Mouse (Mus musculus): Measurements from ENCODE around the gene Hnrnpd. TPM values are rescaled to one million over a fixed set of nuclear protein-coding genes. Genes with fewer than 3 reads are reported as not detected.

Gene Hnrnpd
- polyA plus RNA-seq, 2 experiments: 64.4 to 157 TPM

GRCm38 (mm10) chr5:99983452-99984061, 4.8 kb upstream of the Hnrnpd start:
- WGBS (ENCODE audit: insufficient replicate concordance): 55% methylated on average over 9 of the region's 9 CpGs
- DNase-seq (ENCODE audit: low read depth in 3 of 3, low spot score in 3 of 3) (no peak), ATAC-seq (ENCODE audit: insufficient read depth) (no peak)
- no peaks in the 10 kb centered on the region for H3K9me3 ChIP-seq (ENCODE audit: control insufficient read depth, low read length)
- no peaks in the 10 kb centered on the region for H3K36me3 ChIP-seq (replicated peaks; ENCODE audit: control insufficient read depth, insufficient read depth, low read depth)
- no peak overlapping the region for H3K4me3 ChIP-seq (ENCODE audit: insufficient read depth in 1 of 2, low read depth in 2 of 2, low read length in 2 of 2)
- 0 out of 2 replicates have a peak overlapping the region, but pooled peaks have one; percentile 8 for H3K4me2 ChIP-seq (ENCODE audit: low read depth)
- no peak overlapping the region for H3K27ac ChIP-seq
- H3K4me1 ChIP-seq (replicated peaks; ENCODE audit: control insufficient read depth in 2 of 2, insufficient read depth in 2 of 2, low read length in 1 of 2): peaks cover 8 to 9% of the 10 kb centered on the region in 2 experiments
- no peaks in the 10 kb centered on the region for H3K27me3 ChIP-seq (ENCODE audit: control insufficient read depth, insufficient read depth, low read length)
- TF ChIP-seq EP300 (IDR thresholded peaks at IDR 0.05; ENCODE audit: low read depth): no peak
- TF ChIP-seq CTCF (IDR thresholded peaks at IDR 0.05; ENCODE audit: low read depth): no peak
- H3K9ac ChIP-seq (replicated peaks): no peak overlapping the region

- Histone ChIP-seq H3K27me3 (ENCODE audit: control insufficient read depth, insufficient read depth, low read length) (no peaks in the 10 kb centered on the region), H3K9me3 (ENCODE audit: control insufficient read depth, low read length) (no peaks in the 10 kb centered on the region), H3K4me2 (ENCODE audit: low read depth) (peak overlapping the region; percentile 88), H3K36me3 (replicated peaks; ENCODE audit: control insufficient read depth, insufficient read depth, low read depth) (peaks cover 15% of the 10 kb centered on the region), H3K9ac (replicated peaks) (peak overlapping the region; percentile 98), H3K27ac (peak overlapping the region; percentile 84), H3K4me3 (ENCODE audit: insufficient read depth in 1 of 2, low read depth in 2 of 2, low read length in 2 of 2) (peak overlapping the region; percentile 76 to 99), H3K4me1 (replicated peaks; ENCODE audit: control insufficient read depth in 2 of 2, insufficient read depth in 2 of 2, low read length in 1 of 2) (peaks cover 11 to 13% of the 10 kb centered on the region in 2 experiments)
- under 1% methylated on average over 49 of the region's 50 CpGs for WGBS (ENCODE audit: insufficient replicate concordance)
- 0 out of 2 replicates have a peak, but pooled peaks have one; percentile 10 for TF ChIP-seq EP300 (IDR thresholded peaks at IDR 0.05; ENCODE audit: low read depth)
- TF ChIP-seq CTCF (IDR thresholded peaks at IDR 0.05; ENCODE audit: low read depth): no peak
- DNase-seq (ENCODE audit: low read depth in 3 of 3, low spot score in 3 of 3): peak; percentile 56 to 62 (median 60)
- peak; percentile 33; the same call in 1 of the 2 replicates for ATAC-seq (ENCODE audit: insufficient read depth)
Observed at GRCm38 (mm10) chr5:99977516-99978301, 1.0 kb downstream of the Hnrnpd start.

DNA sequence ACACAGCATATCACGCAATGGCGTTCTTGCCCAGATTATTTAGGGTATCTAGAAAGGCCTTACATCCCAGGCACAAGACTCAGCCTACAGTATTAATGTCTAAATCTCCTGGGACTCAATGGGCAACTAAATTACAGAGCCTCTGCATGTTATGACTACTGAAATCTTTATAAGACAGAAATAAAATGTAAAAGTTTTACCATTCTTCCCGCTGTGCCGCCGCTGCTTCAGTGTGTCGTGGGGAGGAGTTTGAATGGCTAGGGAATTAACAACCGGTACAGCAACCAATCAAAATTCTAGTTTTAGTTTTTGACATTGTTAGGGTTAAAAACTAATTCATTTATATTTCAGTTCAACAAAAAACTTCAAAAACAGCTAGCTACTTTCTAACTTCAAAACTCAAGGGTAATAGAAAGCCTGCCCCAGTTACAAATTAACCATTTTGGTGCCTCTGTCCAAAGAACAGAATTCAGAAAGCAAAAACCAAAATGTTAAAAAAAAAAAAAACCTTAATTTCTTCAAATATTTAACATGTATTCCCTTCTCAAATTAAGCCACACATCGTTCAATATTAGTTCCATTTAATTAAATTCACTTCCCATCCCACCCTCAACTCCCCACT, 2.3 kb downstream of the Hnrnpd start:
- DNase-seq (ENCODE audit: low read depth in 3 of 3, low spot score in 3 of 3) (no peak), ATAC-seq (ENCODE audit: insufficient read depth) (no peak)
- H3K9ac ChIP-seq (replicated peaks): peak overlapping the region; percentile 98
- H3K9me3 ChIP-seq (ENCODE audit: control insufficient read depth, low read length): no peaks in the 10 kb centered on the region
- no peaks in the 10 kb centered on the region for H3K27me3 ChIP-seq (ENCODE audit: control insufficient read depth, insufficient read depth, low read length)
- peak overlapping the region; percentile 88 for H3K4me2 ChIP-seq (ENCODE audit: low read depth)
- peaks cover 11 to 13% of the 10 kb centered on the region in 2 experiments for H3K4me1 ChIP-seq (replicated peaks; ENCODE audit: control insufficient read depth in 2 of 2, insufficient read depth in 2 of 2, low read length in 1 of 2)
- WGBS (ENCODE audit: insufficient replicate concordance): 11% methylated on average over 8 of the region's 8 CpGs
- H3K36me3 ChIP-seq (replicated peaks; ENCODE audit: control insufficient read depth, insufficient read depth, low read depth): peaks cover 19% of the 10 kb centered on the region
- peak overlapping the region; percentile 84; the same call in 1 of the 2 replicates for H3K27ac ChIP-seq
- TF ChIP-seq EP300 (IDR thresholded peaks at IDR 0.05; ENCODE audit: low read depth): no peak
- TF ChIP-seq CTCF (IDR thresholded peaks at IDR 0.05; ENCODE audit: low read depth): no peak
- H3K4me3 ChIP-seq (ENCODE audit: insufficient read depth in 1 of 2, low read depth in 2 of 2, low read length in 2 of 2): peak overlapping the region; percentile 76 to 99

DNA sequence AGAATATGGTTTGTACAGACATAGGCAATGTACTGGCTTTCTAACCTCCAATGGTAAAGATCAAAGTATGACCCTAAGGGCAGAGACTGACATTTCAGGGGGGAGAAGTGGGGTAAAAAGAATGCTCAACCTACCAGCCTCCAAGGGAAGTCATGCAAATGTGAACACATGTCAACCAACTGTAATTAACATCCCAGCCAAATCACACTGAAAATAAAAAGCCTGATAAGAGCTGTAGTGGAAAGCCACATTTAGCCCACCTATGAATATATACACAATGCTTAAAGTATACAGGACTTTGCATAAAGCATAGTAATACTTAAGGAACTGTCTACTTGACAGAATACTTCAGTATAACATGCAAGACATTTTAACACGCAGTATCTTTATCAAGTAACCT, 3.0 kb downstream of the Hnrnpd start:
- Histone ChIP-seq H3K4me1 (replicated peaks; ENCODE audit: control insufficient read depth in 2 of 2, insufficient read depth in 2 of 2, low read length in 1 of 2) (peaks cover 11 to 13% of the 10 kb centered on the region in 2 experiments), H3K4me2 (ENCODE audit: low read depth) (peak overlapping the region; percentile 88), H3K27me3 (ENCODE audit: control insufficient read depth, insufficient read depth, low read length) (no peaks in the 10 kb centered on the region), H3K4me3 (ENCODE audit: insufficient read depth in 1 of 2, low read depth in 2 of 2, low read length in 2 of 2) (peak overlapping the region; percentile 76 to 99; a peak in 3 of 4 replicates), H3K9me3 (ENCODE audit: control insufficient read depth, low read length) (no peaks in the 10 kb centered on the region), H3K27ac (no peak overlapping the region), H3K36me3 (replicated peaks; ENCODE audit: control insufficient read depth, insufficient read depth, low read depth) (peaks cover 21% of the 10 kb centered on the region), H3K9ac (replicated peaks) (peak overlapping the region; percentile 47)
- no peak for TF ChIP-seq EP300 (IDR thresholded peaks at IDR 0.05; ENCODE audit: low read depth)
- WGBS (ENCODE audit: insufficient replicate concordance): 62% methylated on average over 1 of the region's 1 CpGs
- no peak for ATAC-seq (ENCODE audit: insufficient read depth)
- DNase-seq (ENCODE audit: low read depth in 3 of 3, low spot score in 3 of 3): no peak
